Mouse (Mus musculus) limb, embryonic 12.5 days (tissue): Measurements from ENCODE around the gene Ola1. TPM values are rescaled to one million over a fixed set of nuclear protein-coding genes. Genes with fewer than 3 reads are reported as not detected.

Experiments used
- ATAC-seq: fragments of 200-750 bp; cut with Nextera tagmentation; 2 replicates; pipeline ENCODE4 v1.8.0; 2017; ENCODE audit warnings: low read depth, moderate TSS enrichment; ENCODE audit not compliant: insufficient number of reproducible peaks, insufficient read depth, low FRiP score, low TSS enrichment
- H3K27ac ChIP-seq: fragments of 300-500 bp; sonication (generic); 2 replicates; pipeline ENCODE4 v1.5.1; 2016; ENCODE audit warnings: mild to moderate bottlenecking, moderate library complexity
- H3K27me3 ChIP-seq: fragments of 300-500 bp; sonication (generic); 2 replicates; pipeline ENCODE4 v1.6.1; 2016; ENCODE audit warnings: mild to moderate bottlenecking, moderate library complexity
- H3K36me3 ChIP-seq: fragments of 300-500 bp; sonication (generic); 2 replicates; pipeline ENCODE4 v1.6.1; 2016; ENCODE audit warnings: mild to moderate bottlenecking, moderate library complexity
- H3K4me1 ChIP-seq: fragments of 300-500 bp; sonication (generic); replicated peaks from 2 replicates; pipeline ENCODE4 v1.6.1; 2016
- H3K4me2 ChIP-seq: fragments of 300-500 bp; sonication (generic); 2 replicates; pipeline ENCODE4 v1.6.1; 2016; ENCODE audit warnings: mild to moderate bottlenecking, moderate library complexity
- H3K4me3 ChIP-seq: fragments of 300-500 bp; sonication (generic); replicated peaks from 2 replicates; pipeline ENCODE4 v1.5.1; 2016; ENCODE audit warnings: mild to moderate bottlenecking
- H3K9ac ChIP-seq: fragments of 300-500 bp; sonication (generic); replicated peaks from 2 replicates; pipeline ENCODE4 v1.6.1; 2016; ENCODE audit warnings: mild to moderate bottlenecking, moderate library complexity
- H3K9me3 ChIP-seq: fragments of 300-500 bp; sonication (generic); 2 replicates; pipeline ENCODE4 v1.6.1; 2016; ENCODE audit warnings: mild to moderate bottlenecking, moderate library complexity
- WGBS: fragments of 180-500 bp; shearing (Covaris S2); methylation state at CpG from one replicate; pipeline ENCODE4 v1.1.7; 2016; 5-methylcytosine and 5-hydroxymethylcytosine counted together
- polyA plus RNA-seq: library from polyadenylated mRNA; unstranded; fragments of >200 nt; fragmentation: Nextera tagmentation; extraction: Ambion mirVana; gene quantifications from 2 replicates; pipeline ENCODE4 v1.2.1, GENCODE M21; 2016

Ola1 gene
- polyA plus RNA-seq, 1 experiment from 2014 or later: 121 TPM

- no peak for ATAC-seq
- Histone ChIP-seq H3K9me3 (no peaks in the 10 kb centered on the region), H3K27me3 (no peaks in the 10 kb centered on the region), H3K4me3 (no peak overlapping the region), H3K4me2 (no peak overlapping the region), H3K27ac (0 out of 2 replicates have a peak overlapping the region, but pooled peaks have one; percentile 23), H3K4me1 (peaks cover 7% of the 10 kb centered on the region), H3K9ac (no peak overlapping the region), H3K36me3 (no peaks in the 10 kb centered on the region)
- WGBS: 35% methylated on average over 8 of the region's 8 CpGs
Observed at GRCm38 (mm10) chr2:73085669-73086304, 132.9 kb downstream of the Ola1 start.

GRCm38 (mm10) chr2:73082476-73082875 is 136.2 kb downstream of the Ola1 start:
- Histone ChIP-seq H3K4me3 (no peak overlapping the region), H3K36me3 (no peaks in the 10 kb centered on the region), H3K9ac (no peak overlapping the region), H3K27me3 (no peaks in the 10 kb centered on the region), H3K4me2 (no peak overlapping the region), H3K27ac (no peak overlapping the region), H3K9me3 (no peaks in the 10 kb centered on the region), H3K4me1 (peaks cover 7% of the 10 kb centered on the region)
- WGBS: 89% methylated on average over 10 of the region's 10 CpGs
- no peak for ATAC-seq

- 83% methylated on average over 2 of the region's 2 CpGs for WGBS
- Histone ChIP-seq H3K36me3 (no peaks in the 10 kb centered on the region), H3K27me3 (no peaks in the 10 kb centered on the region), H3K4me2 (no peak overlapping the region), H3K27ac (no peak overlapping the region), H3K9me3 (no peaks in the 10 kb centered on the region), H3K9ac (no peak overlapping the region), H3K4me1 (peaks cover 7% of the 10 kb centered on the region), H3K4me3 (no peak overlapping the region)
- no peak for ATAC-seq
Observed at GRCm38 (mm10) chr2:73081861-73082260, 136.9 kb downstream of the Ola1 start.

GRCm38 (mm10) chr2:73080084-73080483 is 138.6 kb downstream of the Ola1 start:
- Histone ChIP-seq H3K9me3 (no peaks in the 10 kb centered on the region), H3K27me3 (no peaks in the 10 kb centered on the region), H3K4me1 (no peaks in the 10 kb centered on the region; the same call in 1 of the 2 replicates), H3K36me3 (no peaks in the 10 kb centered on the region), H3K9ac (no peak overlapping the region), H3K4me3 (no peak overlapping the region), H3K4me2 (no peak overlapping the region), H3K27ac (no peak overlapping the region)
- no peak for ATAC-seq
- no CpG with 5 or more reads among the region's 2 CpGs for WGBS

- H3K9ac ChIP-seq: no peak overlapping the region
- no peak for ATAC-seq
Observed at GRCm38 (mm10) chr2:73079311-73079710, 139.4 kb downstream of the Ola1 start.

GRCm38 (mm10) chr2:73073811-73074472 is 144.8 kb downstream of the Ola1 start:
- ATAC-seq: no peak
- no peak overlapping the region for H3K9ac ChIP-seq

More at GRCm38 (mm10) chr2:73079311-73079710, 139.4 kb downstream of the Ola1 start:
- H3K4me2 ChIP-seq: no peak overlapping the region
- no peaks in the 10 kb centered on the region for H3K27me3 ChIP-seq
- no peak overlapping the region for H3K27ac ChIP-seq
- no peak overlapping the region for H3K4me3 ChIP-seq
- no peaks in the 10 kb centered on the region; the same call in 1 of the 2 replicates for H3K4me1 ChIP-seq
- H3K9me3 ChIP-seq: no peaks in the 10 kb centered on the region
- H3K36me3 ChIP-seq: no peaks in the 10 kb centered on the region
- WGBS: 67% methylated on average over 15 of the region's 15 CpGs

GRCm38 (mm10) chr2:73071201-73071600 is 147.5 kb downstream of the Ola1 start:
- no peak overlapping the region for H3K4me2 ChIP-seq
- no peaks in the 10 kb centered on the region for H3K9me3 ChIP-seq
- H3K4me3 ChIP-seq: no peak overlapping the region
- peaks cover 10% of the 10 kb centered on the region; the same call in 1 of the 2 replicates for H3K4me1 ChIP-seq
- H3K9ac ChIP-seq: no peak overlapping the region
- H3K36me3 ChIP-seq: no peaks in the 10 kb centered on the region
- ATAC-seq: no peak
- no peak overlapping the region for H3K27ac ChIP-seq
- 66% methylated on average over 2 of the region's 2 CpGs for WGBS
- no peaks in the 10 kb centered on the region for H3K27me3 ChIP-seq

More at GRCm38 (mm10) chr2:73073811-73074472, 144.8 kb downstream of the Ola1 start:
- H3K4me3 ChIP-seq: no peak overlapping the region
- H3K36me3 ChIP-seq: no peaks in the 10 kb centered on the region
- H3K9me3 ChIP-seq: no peaks in the 10 kb centered on the region
- H3K27ac ChIP-seq: no peak overlapping the region
- no peaks in the 10 kb centered on the region for H3K27me3 ChIP-seq
- no peaks in the 10 kb centered on the region for H3K4me1 ChIP-seq
- 94% methylated on average over 11 of the region's 11 CpGs for WGBS
- no peak overlapping the region for H3K4me2 ChIP-seq

- ATAC-seq: no peak
- Histone ChIP-seq H3K27me3 (no peaks in the 10 kb centered on the region), H3K27ac (no peak overlapping the region), H3K9ac (no peak overlapping the region), H3K9me3 (no peaks in the 10 kb centered on the region), H3K36me3 (no peaks in the 10 kb centered on the region), H3K4me1 (peaks cover 10% of the 10 kb centered on the region; the same call in 1 of the 2 replicates), H3K4me3 (no peak overlapping the region), H3K4me2 (no peak overlapping the region)
- 61% methylated on average over 10 of the region's 10 CpGs for WGBS
Observed at GRCm38 (mm10) chr2:73070449-73071076, 148.2 kb downstream of the Ola1 start.

- Histone ChIP-seq H3K27me3 (no peaks in the 10 kb centered on the region), H3K27ac (no peak overlapping the region), H3K4me3 (no peak overlapping the region), H3K36me3 (no peaks in the 10 kb centered on the region), H3K9ac (no peak overlapping the region), H3K4me1 (peaks cover 10% of the 10 kb centered on the region; the same call in 1 of the 2 replicates), H3K9me3 (no peaks in the 10 kb centered on the region), H3K4me2 (no peak overlapping the region)
- 90% methylated on average over 7 of the region's 7 CpGs for WGBS
- no peak for ATAC-seq
Observed at GRCm38 (mm10) chr2:73069223-73069825, 149.4 kb downstream of the Ola1 start.

GRCm38 (mm10) chr2:73066307-73067167 is 152.2 kb downstream of the Ola1 start:
- WGBS: 16% methylated on average over 20 of the region's 20 CpGs
- Histone ChIP-seq H3K4me3 (no peak overlapping the region), H3K9me3 (no peaks in the 10 kb centered on the region), H3K27ac (no peak overlapping the region), H3K27me3 (no peaks in the 10 kb centered on the region), H3K9ac (no peak overlapping the region), H3K4me2 (peak overlapping the region; percentile 33), H3K36me3 (no peaks in the 10 kb centered on the region), H3K4me1 (peaks cover 10% of the 10 kb centered on the region; the same call in 1 of the 2 replicates)
- ATAC-seq: no peak
